Mouse (Mus musculus): ENCODE data around the gene Acrbp.

- TF ChIP-seq CTCF (IDR thresholded peaks at IDR 0.05; ENCODE audit: low read depth, low read length) = no peak
- TF ChIP-seq POLR2A (IDR thresholded peaks at IDR 0.05; ENCODE audit: extremely low read depth, insufficient read depth, low read length) = no peak
Measured at GRCm38 (mm10) chr6:125062511-125062910, 13.0 kb downstream of the Acrbp start.
